Mouse (Mus musculus) right cerebral cortex, postnatal 10 days (tissue): ENCODE measurements around the gene Clmn.

Experiments
- DNase-seq, 2 experiments: peaks; one replicate each; pipeline ENCODE4 v3.0.0; 2021; ENCODE audit warnings: low spot score in 2 of 2

Gene Clmn

GRCm38 (mm10) chr12:104817172-104817866 lies 47.6 kb downstream of the Clmn start:
- DNase-seq, result no peak

- DNase-seq, result no peak
Observed at GRCm38 (mm10) chr12:104814291-104814690, 50.6 kb downstream of the Clmn start.

- DNase-seq, result no peak
Observed at GRCm38 (mm10) chr12:104813762-104814161, 51.1 kb downstream of the Clmn start.

- no peak for DNase-seq
Observed at GRCm38 (mm10) chr12:104812711-104813110, 52.2 kb downstream of the Clmn start.

- DNase-seq, result no peak
Observed at GRCm38 (mm10) chr12:104810923-104811443, 53.9 kb downstream of the Clmn start.

- DNase-seq, result no peak
Observed at GRCm38 (mm10) chr12:104808421-104809067, 56.3 kb downstream of the Clmn start.

GRCm38 (mm10) chr12:104806680-104807375 lies 58.0 kb downstream of the Clmn start:
- DNase-seq, result no peak

- no peak for DNase-seq
Observed at GRCm38 (mm10) chr12:104801494-104802260, 63.2 kb downstream of the Clmn start.

- no peak for DNase-seq
Observed at GRCm38 (mm10) chr12:104799365-104799764, 65.5 kb downstream of the Clmn start.

- DNase-seq, result no peak
Observed at GRCm38 (mm10) chr12:104797905-104798304, 67.0 kb downstream of the Clmn start.

GRCm38 (mm10) chr12:104796635-104797378 lies 68.1 kb downstream of the Clmn start:
- no peak for DNase-seq

GRCm38 (mm10) chr12:104794957-104795356 lies 69.9 kb downstream of the Clmn start:
- no peak for DNase-seq

GRCm38 (mm10) chr12:104793486-104793885 lies 71.4 kb downstream of the Clmn start:
- no peak for DNase-seq

- no peak for DNase-seq
Observed at GRCm38 (mm10) chr12:104777603-104778002, 87.3 kb downstream of the Clmn start.

- DNase-seq, result no peak
Observed at GRCm38 (mm10) chr12:104771941-104772340, 92.9 kb downstream of the Clmn start.

GRCm38 (mm10) chr12:104769201-104769785 lies 95.6 kb downstream of the Clmn start:
- no peak for DNase-seq

GRCm38 (mm10) chr12:104767183-104767582 lies 97.7 kb downstream of the Clmn start:
- DNase-seq, result no peak

- DNase-seq, result no peak
Observed at GRCm38 (mm10) chr12:104765761-104766160, 99.1 kb downstream of the Clmn start.

- DNase-seq, result no peak
Observed at GRCm38 (mm10) chr12:104765116-104765515, 99.8 kb downstream of the Clmn start.

GRCm38 (mm10) chr12:104763918-104764317 lies 101.0 kb downstream of the Clmn start:
- no peak for DNase-seq

GRCm38 (mm10) chr12:104761411-104761810 lies 103.5 kb downstream of the Clmn start:
- no peak for DNase-seq
